Mouse (Mus musculus): ENCODE data around the gene Hoxa5.

Gene Hoxa5

GRCm38 (mm10) chr6:52240389-52241000 lies 36.1 kb upstream of the Hoxa5 start, which contains the start of gene Hoxa10:
Gene Hoxa10 (minus strand): TSS chr6:52240854.
- DNase-seq (ENCODE audit: low spot score in 2 of 2): peak in 1 of 2 experiments; percentile 70

DNA sequence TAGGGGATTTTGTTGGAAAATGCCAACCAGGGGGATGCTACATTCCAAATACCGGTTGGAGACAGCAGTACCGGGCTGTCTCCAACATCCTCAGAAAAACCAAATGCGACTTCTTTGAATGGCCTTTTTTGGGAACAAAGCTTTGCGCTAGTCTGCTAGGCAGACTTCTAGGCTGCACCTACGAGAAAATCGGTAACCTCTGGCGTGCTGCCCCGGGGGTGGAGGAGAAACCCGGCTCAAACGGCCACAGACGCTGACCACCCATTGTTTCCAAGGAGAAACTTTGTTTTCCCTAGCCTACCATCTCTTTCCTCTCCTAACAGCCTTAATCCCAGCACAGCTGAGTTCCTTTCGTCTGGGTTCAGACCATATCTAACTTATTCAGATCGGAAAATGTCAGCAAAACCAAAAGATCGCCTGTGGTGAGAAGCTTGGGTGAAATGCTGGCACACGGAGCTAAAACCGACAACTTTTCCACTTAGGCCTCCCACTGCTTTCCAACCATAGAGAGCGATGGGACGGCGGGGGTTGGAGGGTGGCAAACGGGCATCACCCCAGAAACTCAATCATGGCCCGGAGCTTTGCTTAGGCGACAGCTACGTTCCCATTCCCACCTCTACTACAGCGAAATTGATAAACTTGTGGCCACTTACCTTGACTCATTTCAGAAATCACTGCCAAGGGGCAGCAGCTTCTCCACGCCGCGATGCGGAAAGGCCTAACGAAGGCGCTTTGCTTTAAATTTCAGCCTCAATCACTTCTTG lies 35.4 kb upstream of the Hoxa5 start:
- no peak for DNase-seq (ENCODE audit: low spot score in 2 of 2)

DNA sequence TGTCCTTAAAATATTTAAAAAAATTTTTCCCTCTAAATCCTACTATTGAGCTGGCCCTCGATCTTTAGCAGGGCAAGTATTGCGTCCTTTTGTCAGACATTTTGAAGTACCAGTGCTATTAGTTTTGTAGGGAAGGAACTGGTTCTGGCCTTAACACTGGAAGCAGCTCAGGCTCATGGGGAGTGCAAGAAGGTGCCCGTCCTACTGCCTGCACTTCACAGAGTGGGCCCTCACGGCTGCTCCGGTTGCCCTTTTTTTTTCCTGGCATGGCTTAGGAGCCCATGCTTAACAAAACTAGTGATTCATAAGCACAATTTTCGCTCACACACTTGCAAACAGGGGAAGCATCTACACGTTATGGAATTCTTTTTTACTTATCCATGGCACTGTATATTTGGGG lies 34.6 kb upstream of the Hoxa5 start:
- DNase-seq (ENCODE audit: low spot score in 2 of 2): no peak

DNA sequence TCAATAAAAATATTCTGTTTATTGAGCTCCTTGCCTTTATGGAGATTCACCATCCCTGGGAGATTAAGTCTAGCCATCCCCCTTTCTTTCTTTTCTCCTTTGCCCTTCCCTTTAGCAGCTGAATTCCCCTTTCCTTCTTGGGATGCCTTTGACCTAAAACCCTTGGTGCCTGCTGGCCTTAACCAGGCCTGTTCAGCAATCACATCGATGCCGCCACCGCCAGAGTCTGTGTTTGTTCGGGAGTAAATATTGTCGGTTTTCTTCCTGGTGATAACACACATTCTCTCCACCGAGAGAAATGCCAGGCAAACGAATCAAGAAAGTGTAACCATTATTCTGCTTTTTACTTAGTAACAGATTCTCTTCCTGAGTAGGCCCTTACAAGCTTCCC lies 33.8 kb upstream of the Hoxa5 start:
- no peak for DNase-seq (ENCODE audit: low spot score in 2 of 2)

DNA sequence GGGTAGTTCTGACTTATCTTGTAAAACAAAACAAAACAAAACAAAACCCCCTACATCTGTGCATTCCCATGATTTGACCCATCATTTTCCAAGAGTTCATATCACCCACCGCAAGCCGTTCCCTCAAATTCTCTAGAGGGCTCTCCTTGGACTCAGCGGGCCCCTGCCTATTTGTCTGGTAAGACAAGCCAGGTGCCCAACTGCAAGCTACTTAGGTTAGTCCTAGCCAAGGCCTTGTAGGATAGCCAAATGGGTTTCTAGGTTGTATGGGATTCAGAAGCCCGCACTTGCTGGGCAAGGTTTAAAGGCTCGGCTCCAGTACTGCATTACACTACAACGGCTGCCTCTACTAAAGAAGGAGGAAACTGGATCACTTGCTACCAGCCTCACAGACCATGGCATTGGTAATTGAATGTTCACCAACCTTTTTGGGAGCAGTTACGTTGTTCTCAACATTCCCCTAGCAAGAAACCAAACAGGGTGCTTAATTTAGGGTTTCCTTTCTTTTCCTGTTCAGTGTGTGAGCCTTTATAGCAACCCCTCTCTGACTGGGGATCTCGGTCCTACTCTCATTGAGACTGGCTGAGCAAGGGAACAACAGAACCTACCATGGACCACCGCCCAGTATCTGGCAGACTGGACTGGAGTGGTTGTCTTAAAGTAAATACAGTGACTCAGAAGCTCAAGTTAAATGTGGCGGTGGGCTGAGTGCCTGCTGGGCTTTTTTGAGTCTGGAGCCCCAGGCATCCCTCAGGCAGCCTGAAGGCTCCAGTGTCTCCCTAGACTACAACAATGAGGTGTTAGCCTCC lies 33.2 kb upstream of the Hoxa5 start:
- no peak for DNase-seq (ENCODE audit: low spot score in 2 of 2)

DNA sequence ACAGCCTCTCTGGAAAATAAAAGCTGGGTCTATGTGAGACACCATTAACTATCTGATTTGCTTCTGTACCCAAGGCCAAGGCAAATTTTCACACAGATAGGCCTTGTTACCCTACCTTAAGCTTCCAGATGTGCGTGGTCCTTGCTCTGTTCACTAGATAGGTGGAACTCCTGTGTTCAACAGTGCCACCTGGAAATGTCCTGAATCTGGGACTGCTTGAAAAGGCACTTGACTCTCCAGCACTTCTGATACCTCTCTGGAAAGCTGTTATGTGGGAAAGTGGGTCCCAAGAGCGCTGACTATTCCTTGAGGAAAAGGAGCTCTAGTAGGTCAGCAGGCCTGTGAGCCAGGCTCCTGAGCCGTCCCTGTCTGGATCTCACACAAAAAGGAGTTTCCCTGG lies 32.4 kb upstream of the Hoxa5 start:
- DNase-seq (ENCODE audit: low spot score in 2 of 2): no peak

DNA sequence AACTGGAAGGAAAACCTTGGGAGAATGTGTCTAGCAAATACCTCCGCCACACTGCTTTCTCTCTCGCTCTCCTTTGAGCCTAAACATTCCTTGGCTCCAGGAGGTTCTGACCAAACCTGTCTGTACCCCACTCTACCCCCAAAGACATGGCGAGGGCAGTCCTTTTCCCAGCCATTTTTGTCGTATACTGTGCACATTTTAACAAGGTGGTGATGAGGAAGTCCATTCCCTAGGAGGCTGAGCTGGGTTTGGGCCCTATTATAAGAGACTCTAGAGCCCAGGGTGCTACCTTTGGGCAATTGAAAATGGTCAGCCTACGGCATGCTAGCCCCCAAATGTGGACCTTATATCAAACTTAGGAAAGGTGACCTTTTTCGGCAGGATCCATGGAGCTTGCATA lies 31.5 kb upstream of the Hoxa5 start:
- DNase-seq (ENCODE audit: low spot score in 2 of 2): no peak

- peak in 1 of 2 experiments; percentile 4 for DNase-seq (ENCODE audit: low spot score in 2 of 2)
These were observed 30.9 kb upstream of the Hoxa5 start for GRCm38 (mm10) chr6:52235267-52235666.

DNA sequence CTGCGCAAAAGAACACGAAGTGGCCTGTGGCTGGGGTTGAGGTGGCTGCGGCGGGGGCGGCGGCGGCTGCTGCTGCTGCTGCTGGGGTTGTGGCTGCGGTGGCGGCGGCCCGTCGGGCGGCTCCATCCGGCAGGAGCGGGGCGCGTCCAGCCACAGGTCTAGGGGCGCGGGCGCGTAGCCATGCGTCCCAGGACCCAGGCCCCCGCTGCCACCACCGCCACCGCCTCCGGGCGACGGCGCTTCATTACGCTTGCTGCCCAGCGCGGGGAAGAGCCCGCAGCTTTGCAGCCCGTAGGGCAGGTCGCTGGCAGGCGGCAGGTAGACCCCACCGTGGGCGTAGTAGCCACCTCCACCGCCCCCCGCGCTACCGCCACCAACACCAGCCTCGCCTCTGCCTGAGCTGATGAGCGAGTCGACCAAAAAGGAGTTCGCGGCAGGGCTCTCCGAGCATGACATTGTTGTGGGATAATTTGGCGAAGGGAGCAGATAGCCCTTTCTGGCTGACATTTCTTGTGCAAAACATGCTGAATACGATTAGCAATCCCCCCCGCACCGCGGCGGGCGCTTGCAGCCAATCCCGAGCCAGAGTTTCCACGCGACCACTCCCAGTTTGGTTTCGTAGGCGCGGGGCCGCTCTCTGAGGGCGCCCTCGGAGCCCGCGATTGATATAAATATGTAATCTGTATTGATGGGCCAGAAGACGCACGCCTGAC lies 30.2 kb upstream of the Hoxa5 start:
- DNase-seq (ENCODE audit: low spot score in 2 of 2): peak in 1 of 2 experiments; percentile 6

DNA sequence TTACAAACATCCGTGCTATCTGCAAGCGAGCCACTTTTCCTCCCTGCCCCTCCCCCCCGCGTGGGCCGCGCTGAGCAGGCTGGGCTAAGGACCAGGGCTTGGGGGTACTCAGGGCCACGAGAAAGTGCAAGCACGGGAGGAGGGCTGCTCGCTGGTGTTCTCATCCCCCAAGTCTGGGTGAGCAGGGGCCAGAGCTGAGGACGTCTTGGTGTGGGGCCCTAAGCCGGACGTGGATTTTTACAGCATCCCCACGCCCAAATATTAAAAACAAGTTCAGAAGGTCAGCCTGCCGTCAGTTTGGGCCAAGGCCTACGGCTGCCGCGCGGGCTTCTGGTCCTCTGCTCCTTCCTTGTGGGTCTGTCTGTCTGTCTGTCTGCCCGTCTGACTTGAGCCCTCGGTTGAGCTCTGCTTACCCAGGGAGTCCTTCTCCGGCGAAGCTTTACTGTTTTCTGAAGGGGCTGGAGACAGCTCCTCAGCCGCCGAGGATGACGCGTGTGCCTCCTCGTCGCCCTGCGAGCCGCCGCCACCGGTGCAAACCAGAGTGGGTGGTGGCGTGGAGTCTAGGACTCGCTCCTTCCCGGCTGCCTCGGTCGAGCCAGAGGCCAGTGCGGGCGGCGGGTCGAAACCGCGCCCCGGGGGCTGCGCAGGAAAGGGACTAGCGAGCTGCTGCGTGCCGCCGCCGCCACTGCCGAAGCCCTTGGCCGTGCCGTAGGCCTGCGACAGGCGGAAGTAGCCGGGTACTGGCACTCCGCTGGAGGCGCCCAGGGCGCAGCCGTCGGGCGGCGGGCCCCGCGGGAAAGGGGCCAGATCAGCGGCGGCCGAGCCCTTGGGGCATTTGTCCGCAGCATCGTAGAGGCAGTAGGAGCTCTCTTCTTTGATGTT lies 29.4 kb upstream of the Hoxa5 start:
- DNase-seq (ENCODE audit: low spot score in 2 of 2): peak in 1 of 2 experiments; percentile 6

GRCm38 (mm10) chr6:52232984-52233545 lies 28.7 kb upstream of the Hoxa5 start:
- DNase-seq (ENCODE audit: low spot score in 2 of 2): no peak

DNA sequence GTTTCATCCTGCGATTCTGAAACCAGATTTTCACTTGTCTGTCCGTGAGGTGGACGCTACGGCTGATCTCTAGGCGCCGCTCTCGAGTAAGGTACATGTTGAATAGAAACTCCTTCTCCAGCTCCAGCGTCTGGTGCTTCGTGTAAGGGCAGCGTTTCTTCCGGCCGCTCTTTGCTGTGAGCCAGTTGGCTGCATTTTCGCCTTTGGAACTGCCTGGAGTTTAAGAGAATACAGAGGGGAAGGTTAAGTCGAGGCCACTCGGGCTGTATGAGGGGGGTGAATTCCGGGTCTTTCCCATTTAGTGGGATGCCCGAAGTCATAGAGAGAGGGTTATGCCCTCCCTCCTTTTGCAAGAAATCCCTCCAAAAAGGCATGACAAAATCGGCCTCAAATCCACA lies 28.2 kb upstream of the Hoxa5 start:
- DNase-seq (ENCODE audit: low spot score in 2 of 2): no peak

DNA sequence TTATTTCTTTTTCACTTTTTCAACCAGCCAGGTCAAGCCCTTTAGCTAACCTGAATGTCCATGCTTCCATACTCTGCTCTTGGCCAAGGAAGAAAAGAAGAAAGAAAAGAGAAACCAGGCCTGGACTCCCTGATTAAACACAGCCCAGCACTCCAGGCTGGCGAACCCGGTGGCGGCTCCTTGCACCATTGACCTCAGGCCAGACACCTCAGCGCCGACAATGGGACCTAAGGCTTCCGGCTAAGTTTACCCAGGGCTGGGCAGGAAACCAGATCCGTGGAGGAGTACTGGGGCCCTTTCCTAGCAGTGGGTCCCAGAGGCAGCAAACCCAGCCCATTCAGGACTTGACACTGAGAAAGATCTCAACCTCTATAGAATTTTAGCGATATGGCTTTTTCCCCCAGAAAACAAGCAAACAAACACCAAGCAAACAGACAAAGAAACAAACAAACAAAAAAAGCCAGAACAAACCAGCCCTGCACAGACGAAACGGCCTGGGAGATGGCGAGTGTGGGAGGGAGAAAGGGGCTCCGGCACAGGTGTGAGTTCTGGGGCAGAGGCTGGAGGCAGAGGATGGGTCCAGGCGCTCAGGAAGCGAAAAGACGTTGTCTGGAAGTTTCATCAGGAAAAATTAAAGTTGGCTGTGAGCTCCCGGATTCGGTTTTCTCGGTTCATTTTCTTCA lies 27.6 kb upstream of the Hoxa5 start:
- no peak for DNase-seq (ENCODE audit: low spot score in 2 of 2)

DNA sequence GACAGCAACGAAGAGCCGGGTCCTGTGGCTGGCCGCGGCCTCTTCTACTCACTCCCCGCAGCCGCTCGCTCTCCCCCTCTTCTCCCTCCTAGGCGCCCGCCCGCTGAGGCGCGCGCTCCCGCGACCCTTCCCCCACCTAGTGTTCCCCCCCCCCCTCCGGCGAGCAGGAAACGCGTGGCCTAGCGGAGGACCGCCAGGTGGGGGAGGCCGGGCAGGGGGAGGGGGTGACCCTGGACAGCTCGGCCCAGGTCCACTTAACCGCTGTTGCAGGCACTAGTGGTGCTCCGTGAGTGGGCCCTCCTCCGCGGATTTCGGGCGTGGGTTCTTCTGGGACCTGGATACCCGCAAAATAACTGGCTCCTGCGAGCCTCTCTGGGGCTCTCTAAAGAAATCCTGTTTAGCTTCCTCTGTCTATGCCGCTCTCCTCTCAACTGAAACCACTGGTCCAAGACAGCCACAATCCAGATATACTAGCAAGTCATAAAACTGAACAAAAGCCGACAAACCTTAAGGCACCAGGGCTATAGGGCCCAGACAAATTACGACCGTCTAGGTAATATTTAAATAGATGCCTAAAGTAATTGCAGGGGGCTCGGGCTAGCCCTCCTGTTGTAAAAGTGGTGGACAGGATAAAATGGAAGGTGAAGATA lies 26.3 kb upstream of the Hoxa5 start, which contains the start of gene Hoxa9:
Gene Hoxa9 (minus strand): TSS at position 574 of the 650 bp plus-strand sequence.
- DNase-seq (ENCODE audit: low spot score in 2 of 2): no peak

DNA sequence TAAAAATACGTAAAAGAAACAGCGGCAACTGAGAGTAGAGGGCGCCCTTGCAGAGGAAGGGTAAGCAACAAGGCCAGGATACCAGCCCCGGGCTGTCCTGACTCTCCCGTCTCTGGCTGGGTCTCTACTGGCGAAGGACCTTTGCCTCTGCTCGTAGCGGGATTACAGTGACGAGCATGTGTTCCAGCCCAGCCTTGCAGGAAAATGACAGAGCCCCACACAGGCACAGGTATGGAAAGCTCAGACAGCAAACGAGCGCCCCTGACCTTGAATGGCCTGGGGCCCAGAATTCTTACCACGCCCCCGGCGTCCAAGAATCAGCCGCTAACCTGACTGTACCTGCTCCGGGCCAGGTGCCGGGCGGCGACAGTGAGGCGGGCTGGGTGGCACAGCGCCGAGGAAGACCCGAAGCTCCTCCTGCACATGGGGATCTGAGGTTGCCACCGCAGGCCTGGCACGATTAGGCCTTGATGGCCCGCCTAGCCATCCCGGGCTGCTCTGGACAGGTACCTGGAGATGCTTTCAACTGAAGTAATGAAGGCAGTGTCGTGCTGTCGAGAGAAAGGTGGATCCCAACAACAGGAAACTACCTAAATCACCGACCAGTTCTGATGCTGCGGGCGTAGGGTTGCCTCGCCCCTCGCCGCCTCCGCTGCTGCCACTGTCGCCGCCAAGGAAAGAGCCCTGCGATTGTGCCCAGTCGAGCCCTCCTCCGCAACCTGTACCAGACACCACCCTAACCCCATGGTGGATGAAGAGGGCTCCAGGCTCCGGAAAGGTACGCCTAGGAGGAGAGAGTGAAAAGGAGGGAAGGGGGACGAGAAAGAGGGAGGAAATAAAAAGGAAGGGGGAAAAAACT lies 25.4 kb upstream of the Hoxa5 start:
- no peak for DNase-seq (ENCODE audit: low spot score in 2 of 2)

DNA sequence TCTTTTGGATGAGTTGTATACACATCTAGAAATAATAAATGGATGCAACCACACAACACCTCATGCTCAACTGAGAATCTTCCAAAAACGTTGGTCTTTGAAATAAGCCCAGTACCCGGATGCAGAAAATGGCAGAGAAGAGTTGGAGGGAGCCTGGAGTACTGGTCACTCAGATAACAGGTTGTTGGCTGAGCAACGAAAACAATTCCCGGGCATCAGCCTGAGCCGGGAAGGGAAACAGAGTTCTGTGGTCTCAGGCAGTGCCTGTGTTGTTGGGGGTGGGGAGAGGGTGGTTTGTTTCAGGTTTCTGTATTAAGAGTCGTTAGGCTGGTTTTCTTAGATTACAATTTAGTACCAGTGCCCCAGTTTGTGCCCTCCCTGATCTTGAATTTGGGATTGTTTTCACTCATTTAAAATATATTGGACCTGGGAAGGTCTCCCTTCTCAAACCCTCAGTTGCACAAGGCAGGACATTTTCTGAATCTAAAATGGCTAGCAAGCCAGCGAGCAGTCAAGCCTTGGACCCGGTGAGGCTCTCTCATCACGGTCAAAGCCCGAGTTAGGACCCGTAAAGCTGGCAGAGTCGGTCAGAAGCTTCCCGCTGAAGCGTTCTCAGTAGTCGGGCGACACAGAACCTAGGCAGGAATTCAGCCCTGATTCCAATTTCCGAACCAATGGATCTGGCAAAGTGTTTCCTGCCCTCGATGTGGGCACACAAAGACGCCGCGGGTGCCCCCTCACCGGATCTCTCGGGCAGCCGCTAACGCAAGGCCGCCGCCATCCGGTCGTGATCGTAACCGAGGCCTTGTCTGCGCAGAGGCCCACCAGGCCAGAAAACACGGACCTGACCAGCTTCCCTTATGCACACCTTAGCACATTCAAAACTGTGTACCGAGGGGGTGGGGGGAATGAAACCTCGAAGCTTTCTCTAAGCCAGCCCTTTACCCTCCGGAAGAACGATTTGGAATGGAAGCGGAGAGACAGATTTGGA lies 24.4 kb upstream of the Hoxa5 start:
- no peak for DNase-seq (ENCODE audit: low spot score in 2 of 2)

Data from spleen, postnatal 14 days (tissue).